Mouse (Mus musculus) myocyte (in vitro differentiated cells): ENCODE measurements around the gene Zswim7.

Source experiments
- CEBPB ChIP-seq: IDR thresholded peaks from 2 replicates; pipeline ENCODE4 v1.6.1; 2011; ENCODE audit warnings: mild to moderate bottlenecking, moderate library complexity; ENCODE audit not compliant: poor library complexity, insufficient read depth, severe bottlenecking
- E2F4 ChIP-seq: IDR thresholded peaks from one replicate; pipeline ENCODE4 v1.6.1; 2011; ENCODE audit warnings: mild to moderate bottlenecking, control low read depth, moderate library complexity; ENCODE audit not compliant: insufficient read depth
- MAX ChIP-seq: IDR thresholded peaks from one replicate; pipeline ENCODE4 v1.6.1; 2011; ENCODE audit warnings: low read depth, mild to moderate bottlenecking, control low read depth
- MYOD1 ChIP-seq, 3 experiments: IDR thresholded peaks; one replicate each; pipeline ENCODE4 v1.6.1; 2011; ENCODE audit warnings: control low read depth in 2 of 3, low read depth in 2 of 3, mild to moderate bottlenecking in 2 of 3, moderate library complexity in 1 of 3; ENCODE audit not compliant: insufficient read length in 2 of 3, control insufficient read depth in 1 of 3
- MYOG ChIP-seq, 3 experiments: IDR thresholded peaks; one replicate each; pipeline ENCODE4 v1.6.1; 2011; ENCODE audit warnings: control low read depth in 2 of 3, low read depth in 2 of 3, mild to moderate bottlenecking in 2 of 3; ENCODE audit not compliant: insufficient read length in 2 of 3, control insufficient read depth in 1 of 3, insufficient read depth in 1 of 3
- POLR2A ChIP-seq: IDR thresholded peaks from one replicate; pipeline ENCODE4 v1.6.1; 2011; ENCODE audit warnings: low read depth, mild to moderate bottlenecking, control low read depth, moderate library complexity; ENCODE audit not compliant: insufficient read length
- REST ChIP-seq: IDR thresholded peaks from one replicate; pipeline ENCODE4 v1.6.1; 2011; ENCODE audit warnings: mild to moderate bottlenecking, control low read depth, moderate library complexity; ENCODE audit not compliant: insufficient read depth, insufficient read length
- SRF ChIP-seq: IDR thresholded peaks from one replicate; pipeline ENCODE4 v1.6.1; 2011; ENCODE audit warnings: low read depth; ENCODE audit not compliant: control insufficient read depth, insufficient read length
- TCF12 ChIP-seq: IDR thresholded peaks from one replicate; pipeline ENCODE4 v1.6.1; 2011; ENCODE audit warnings: mild to moderate bottlenecking, control low read depth; ENCODE audit not compliant: poor library complexity, insufficient read depth, severe bottlenecking
- USF1 ChIP-seq: IDR thresholded peaks from one replicate; pipeline ENCODE4 v1.6.1; 2011; ENCODE audit warnings: low read depth, mild to moderate bottlenecking, control low read depth, moderate library complexity

- TF ChIP-seq POLR2A (no peak), MYOD1 (IDR thresholded peaks at IDR 0.05; ENCODE audit: control insufficient read depth in 1 of 3, insufficient read length in 2 of 3, low read depth in 2 of 3) (no peak), E2F4 (no peak), CEBPB (no peak), MAX (no peak), USF1 (no peak), MYOG (IDR thresholded peaks at IDR 0.05; ENCODE audit: control insufficient read depth in 1 of 3, insufficient read depth in 1 of 3, insufficient read length in 2 of 3, low read depth in 2 of 3) (no peak), TCF12 (no peak), SRF (no peak), REST (no peak)
These were observed 3.1 kb downstream of the Zswim7 start for GRCm38 (mm10) chr11:62278027-62278426.
